Mouse (Mus musculus): ENCODE data around the gene Smyd3. TPM values are rescaled to one million over a fixed set of nuclear protein-coding genes. Genes with fewer than 3 reads are reported as not detected.
A peak's percentile ranks its signal among the peaks of the same experiment; 100 is the strongest.

Gene Smyd3
- total RNA-seq, 2 experiments from 2014 or later: 18.2 to 19.3 TPM

GRCm38 (mm10) chr1:179086208-179086607 is 431.6 kb downstream of the Smyd3 start:
- DNase-seq (ENCODE audit: low spot score in 2 of 2): no peak

GRCm38 (mm10) chr1:179083098-179083497 is 434.7 kb downstream of the Smyd3 start:
- no peak for DNase-seq (ENCODE audit: low spot score in 2 of 2)

DNA sequence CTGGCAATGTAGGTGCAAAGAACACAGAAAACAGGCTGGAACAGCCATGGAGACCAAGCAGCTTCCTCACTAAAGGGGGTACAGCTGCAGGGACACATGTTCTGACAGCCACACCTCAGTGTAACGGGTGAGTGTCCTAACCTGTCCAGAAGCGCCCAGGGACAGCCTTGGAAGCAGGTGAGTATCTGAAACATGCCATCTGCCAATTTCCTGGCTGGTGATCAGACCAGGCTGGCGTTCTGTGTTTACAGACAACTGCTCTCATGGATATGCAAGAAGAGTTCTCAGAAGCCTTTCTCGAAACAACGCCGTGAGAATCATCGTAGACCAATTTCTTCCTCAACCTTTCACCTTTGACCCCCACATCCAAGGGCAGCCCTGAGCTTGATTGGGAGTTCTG is 444.0 kb downstream of the Smyd3 start:
- DNase-seq (ENCODE audit: low spot score in 2 of 2): peak in 1 of 2 experiments; percentile 36

GRCm38 (mm10) chr1:179072935-179073654 is 444.7 kb downstream of the Smyd3 start:
- no peak for DNase-seq (ENCODE audit: low spot score in 2 of 2)

DNA sequence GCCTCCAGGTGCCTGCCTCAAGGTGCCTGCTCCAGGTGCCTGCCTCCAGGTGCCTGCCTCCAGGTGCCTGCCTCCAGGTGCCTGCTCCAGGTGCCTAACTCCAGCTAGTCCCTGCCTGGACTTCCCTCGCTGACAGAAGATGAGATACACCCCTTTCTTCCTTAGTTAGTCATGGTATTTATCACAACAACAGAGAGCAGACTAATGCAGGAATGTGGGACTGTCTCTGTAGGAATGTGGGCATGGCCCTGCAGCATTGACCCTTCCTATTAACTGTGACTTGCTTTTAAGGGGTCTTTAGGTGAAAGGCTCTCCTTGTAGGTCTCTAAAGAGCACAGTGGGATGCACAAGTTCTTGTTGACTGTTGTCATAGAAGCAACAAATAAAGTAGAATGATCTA is 445.4 kb downstream of the Smyd3 start:
- DNase-seq (ENCODE audit: low spot score in 2 of 2): no peak

DNA sequence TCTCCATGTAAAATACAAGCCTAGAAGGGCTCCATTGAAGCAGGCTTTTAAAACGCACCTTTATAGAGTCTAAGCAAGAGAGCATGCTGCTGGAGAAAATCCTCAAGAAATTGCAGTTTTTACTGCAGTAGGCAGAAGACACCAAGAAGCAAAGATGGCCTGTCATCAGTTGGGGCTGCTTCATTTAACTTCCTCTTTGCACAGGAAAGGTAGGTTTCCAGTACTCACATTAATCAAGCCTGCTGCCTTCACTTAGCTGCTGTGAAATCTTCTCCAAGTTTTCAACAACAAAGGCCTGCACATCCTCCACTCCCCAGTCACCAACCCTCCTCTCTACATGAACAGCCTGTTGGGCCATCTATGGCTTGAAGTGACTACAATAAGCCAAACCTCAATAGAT is 448.9 kb downstream of the Smyd3 start:
- DNase-seq (ENCODE audit: low spot score in 2 of 2): no peak

GRCm38 (mm10) chr1:179065294-179065601 is 452.6 kb downstream of the Smyd3 start:
- DNase-seq (ENCODE audit: low spot score in 2 of 2): no peak

GRCm38 (mm10) chr1:179064601-179065293 is 453.1 kb downstream of the Smyd3 start:
- DNase-seq (ENCODE audit: low spot score in 2 of 2): no peak

- no peak for DNase-seq (ENCODE audit: low spot score in 2 of 2)
Measured at GRCm38 (mm10) chr1:179061759-179062168, 456.1 kb downstream of the Smyd3 start.

- no peak for DNase-seq (ENCODE audit: low spot score in 2 of 2)
Measured at GRCm38 (mm10) chr1:179061053-179061452, 456.8 kb downstream of the Smyd3 start.

DNA sequence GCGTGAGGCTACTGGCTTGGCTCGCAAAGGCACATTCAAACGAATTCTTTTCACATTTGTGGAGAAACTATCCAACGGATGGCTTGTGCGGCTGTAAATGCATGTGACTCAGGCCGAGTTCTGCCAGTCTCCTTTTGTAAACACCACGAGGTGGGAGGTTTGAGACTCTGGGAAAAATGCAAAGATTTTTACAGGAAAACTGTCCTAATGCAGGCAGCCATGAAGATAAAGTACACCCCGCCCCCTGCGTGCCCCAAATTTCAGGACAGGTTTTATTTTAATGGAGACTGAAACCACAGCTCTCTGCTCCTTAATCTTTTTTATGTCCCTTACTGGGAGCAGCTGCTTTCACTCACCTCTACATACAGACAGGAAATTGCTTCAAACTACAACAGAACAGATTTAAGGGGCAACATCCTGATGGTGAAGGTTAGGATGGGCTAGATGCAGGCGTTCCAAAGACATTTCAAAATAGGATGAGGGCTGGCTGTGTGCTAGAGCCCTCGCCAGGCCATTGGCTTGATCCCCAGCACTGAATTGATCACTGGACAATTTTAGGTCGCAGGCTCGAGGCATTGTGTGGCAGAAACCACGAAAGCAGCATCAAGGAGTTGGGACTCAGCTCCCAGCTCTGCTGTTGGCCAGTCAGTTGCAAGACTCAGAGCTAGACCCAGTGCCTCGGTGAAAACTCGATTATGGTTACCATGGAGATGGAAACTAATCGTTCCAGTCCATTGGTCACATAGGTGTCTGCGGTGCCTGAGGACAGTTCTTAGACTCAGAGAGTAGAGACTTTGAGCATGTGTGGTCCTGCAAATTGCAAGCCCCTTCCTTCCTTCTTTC is 457.5 kb downstream of the Smyd3 start:
- no peak for DNase-seq (ENCODE audit: low spot score in 2 of 2)

DNA sequence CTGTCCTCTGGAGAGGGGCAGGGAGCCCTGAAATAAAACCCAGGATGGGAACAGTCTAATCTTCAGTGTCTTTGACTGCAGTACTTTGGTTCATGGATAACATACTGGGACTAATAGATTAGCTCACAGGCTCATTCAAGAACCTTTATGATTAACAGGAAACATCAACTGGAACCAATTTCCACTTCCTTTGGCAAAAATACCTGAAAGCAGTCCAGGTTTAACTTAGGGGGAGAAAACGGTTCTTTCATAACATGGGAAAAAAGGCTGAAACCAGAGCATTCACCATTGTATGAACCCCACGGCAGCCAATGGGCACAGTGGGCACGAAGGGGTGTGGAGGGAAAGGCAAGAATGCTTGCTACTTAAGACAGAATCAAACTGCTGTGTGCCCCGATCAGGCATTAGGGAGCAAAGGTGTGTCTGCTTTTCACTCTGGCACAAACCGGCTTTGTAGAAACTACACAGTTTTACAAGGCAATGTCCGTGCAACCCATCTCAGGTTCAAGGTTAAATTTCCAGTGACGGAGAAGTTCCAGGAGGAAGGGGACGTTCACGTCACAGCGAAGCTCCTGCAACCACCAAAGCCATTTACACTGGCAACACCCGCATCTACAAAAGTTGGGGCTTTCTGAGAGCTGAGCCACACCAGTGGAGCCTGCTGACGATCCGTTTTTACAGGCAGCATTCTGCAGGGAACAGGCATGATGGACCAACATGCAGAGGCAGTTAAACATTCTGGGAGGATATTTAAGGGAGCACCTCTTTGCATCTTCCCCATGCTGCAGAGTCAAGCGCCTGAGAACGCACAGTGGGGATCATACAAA is 458.3 kb downstream of the Smyd3 start:
- no peak for DNase-seq (ENCODE audit: low spot score in 2 of 2)

- DNase-seq (ENCODE audit: low spot score in 2 of 2): no peak
Measured at GRCm38 (mm10) chr1:179058675-179059074, 459.2 kb downstream of the Smyd3 start.

GRCm38 (mm10) chr1:179055760-179056159 is 462.1 kb downstream of the Smyd3 start:
- no peak for DNase-seq (ENCODE audit: low spot score in 2 of 2)

DNA sequence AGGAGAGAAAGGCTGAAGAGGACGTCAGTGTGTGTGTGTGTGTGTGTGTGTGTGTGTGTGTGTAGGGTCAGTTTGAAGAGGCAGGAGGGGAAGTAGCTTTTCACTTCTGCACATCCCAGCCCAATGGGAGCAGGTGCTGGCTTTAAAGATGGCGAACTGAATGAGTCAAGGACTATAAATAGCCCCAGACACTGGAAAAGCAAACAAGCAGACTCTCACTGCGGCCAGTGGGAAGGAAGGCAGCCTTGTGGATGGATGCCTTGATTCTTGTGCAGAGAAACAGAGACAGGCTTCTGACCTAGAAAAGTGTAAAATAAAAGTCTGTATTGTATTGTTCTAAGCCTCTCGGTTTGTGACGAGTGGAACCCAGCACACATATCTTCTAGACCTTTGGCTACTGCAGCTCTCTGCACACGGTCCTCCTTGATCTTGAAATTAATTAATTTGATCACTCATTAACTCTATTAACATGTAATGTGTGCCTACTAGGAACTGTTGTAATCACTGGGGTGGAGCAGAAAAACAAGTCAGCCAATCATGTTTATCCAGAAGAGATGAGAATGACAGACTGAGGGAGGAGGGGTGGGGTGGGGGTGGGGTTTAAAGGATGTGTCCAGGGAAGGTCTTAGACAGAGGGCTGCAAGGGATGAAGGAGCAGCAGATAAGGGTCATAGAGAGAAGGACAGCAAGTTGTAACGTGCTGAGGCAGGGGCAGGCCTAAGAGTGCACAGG is 463.3 kb downstream of the Smyd3 start:
- DNase-seq (ENCODE audit: low spot score in 2 of 2): no peak

GRCm38 (mm10) chr1:179052545-179053180 is 465.2 kb downstream of the Smyd3 start:
- DNase-seq (ENCODE audit: low spot score in 2 of 2): no peak

DNA sequence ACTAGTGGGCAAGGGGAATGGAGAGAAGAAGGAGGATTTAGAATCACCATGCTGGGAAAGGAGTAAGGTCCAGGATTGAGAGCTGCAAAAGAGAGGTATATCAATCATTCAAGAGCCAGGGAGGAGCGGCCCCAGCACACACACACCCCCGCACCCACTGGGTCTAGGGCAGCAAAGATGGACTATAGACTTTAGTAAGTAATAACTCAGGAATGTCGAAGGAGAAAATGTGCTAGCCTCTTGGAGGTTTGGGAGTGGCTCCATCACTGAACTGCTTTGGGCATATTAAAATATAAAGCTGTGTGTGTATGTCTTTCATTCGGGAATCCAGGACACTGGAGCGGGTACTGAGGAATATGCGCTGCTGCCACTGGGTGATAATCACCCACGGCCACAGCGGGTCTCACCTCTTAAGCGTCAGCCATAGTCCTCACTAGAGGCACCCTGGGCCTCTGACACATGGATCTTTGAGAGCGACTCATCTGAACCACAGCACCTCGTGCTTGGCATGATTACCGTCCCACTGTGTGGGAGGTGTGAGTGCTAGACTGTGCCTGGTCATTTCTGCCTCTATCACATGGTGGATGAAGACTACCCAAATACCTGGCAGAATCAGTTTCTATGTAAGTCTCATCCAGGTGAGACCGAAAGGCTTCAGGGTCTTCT is 469.8 kb downstream of the Smyd3 start:
- DNase-seq (ENCODE audit: low spot score in 2 of 2): no peak

- DNase-seq (ENCODE audit: low spot score in 2 of 2): no peak
Measured at GRCm38 (mm10) chr1:179045856-179046714, 471.8 kb downstream of the Smyd3 start.
